Mouse (Mus musculus) G1E (cell line): ENCODE measurements around the gene Lao1.

ENCODE experiments used
- CTCF ChIP-seq: IDR thresholded peaks from 2 replicates; pipeline ENCODE4 v1.5.1; 2012; ENCODE audit warnings: low read depth, low read length, inconsistent platforms, mixed read lengths
- TAL1 ChIP-seq: conservative IDR thresholded peaks from 2 replicates; pipeline ENCODE4 v1.6.1; 2012; ENCODE audit warnings: low read depth, low read length, inconsistent platforms, mixed read lengths

- TF ChIP-seq TAL1: no peak
- no peak for TF ChIP-seq CTCF
Observed at GRCm38 (mm10) chr4:118997127-118997542, 35.8 kb downstream of the Lao1 start.
